Mouse (Mus musculus) lung, postnatal 0 days (tissue): ENCODE results near the gene Dpy19l3. TPM values are rescaled to one million over a fixed set of nuclear protein-coding genes. Genes with fewer than 3 reads are reported as not detected.

Source experiments
- ATAC-seq: fragments of 200-750 bp; cut with Nextera tagmentation; 2 replicates; pipeline ENCODE4 v1.8.0; 2017; ENCODE audit warnings: moderate library complexity
- DNase-seq: peaks from one replicate; pipeline ENCODE4 v3.0.0-alpha.2; 2016; ENCODE audit warnings: low spot score
- H3K27ac ChIP-seq: fragments of 300-500 bp; sonication (generic); 2 replicates; pipeline ENCODE4 v1.5.1; 2014; ENCODE audit warnings: antibody characterized with exemption, mild to moderate bottlenecking, low read length, mixed read lengths
- H3K27me3 ChIP-seq: fragments of 300-500 bp; sonication (generic); replicated peaks from 2 replicates; pipeline ENCODE4 v1.6.1; 2014; ENCODE audit warnings: low read length, mixed read lengths; ENCODE audit not compliant: insufficient read depth
- H3K36me3 ChIP-seq: fragments of 300-500 bp; sonication (generic); 2 replicates; pipeline ENCODE4 v1.6.1; 2014; ENCODE audit warnings: low read length, mixed read lengths; ENCODE audit not compliant: insufficient read depth
- H3K4me1 ChIP-seq: fragments of 300-500 bp; sonication (generic); 2 replicates; pipeline ENCODE4 v1.6.1; 2014; ENCODE audit warnings: antibody characterized with exemption, low read depth, low read length, mixed read lengths; ENCODE audit not compliant: insufficient read depth
- H3K4me2 ChIP-seq: fragments of 300-500 bp; sonication (generic); replicated peaks from 2 replicates; pipeline ENCODE4 v1.6.1; 2014; ENCODE audit warnings: low read depth, mild to moderate bottlenecking, low read length, moderate library complexity, mixed read lengths
- H3K4me3 ChIP-seq: fragments of 300-500 bp; sonication (generic); 2 replicates; pipeline ENCODE4 v1.5.1; 2014; ENCODE audit warnings: low read depth, low read length
- H3K9ac ChIP-seq: fragments of 300-500 bp; sonication (generic); replicated peaks from 2 replicates; pipeline ENCODE4 v1.6.1; 2014; ENCODE audit warnings: low read depth, mild to moderate bottlenecking
- H3K9me3 ChIP-seq: fragments of 300-500 bp; sonication (generic); 2 replicates; pipeline ENCODE4 v1.6.1; 2016; ENCODE audit warnings: low read length, mixed read lengths
- CTCF ChIP-seq: IDR thresholded peaks from 2 replicates; pipeline ENCODE4 v1.5.1; 2016; ENCODE audit warnings: antibody characterized with exemption, mild to moderate bottlenecking
- EP300 ChIP-seq: IDR thresholded peaks from 2 replicates; pipeline ENCODE4 v1.6.1; 2016; ENCODE audit warnings: antibody characterized with exemption, mild to moderate bottlenecking, control low read depth
- WGBS: fragments of 180-500 bp; shearing (Covaris S2); extraction: QIAGEN DNeasy Blood & Tissue Kit; methylation state at CpG from one replicate; pipeline ENCODE4 v1.1.7; 2014; 5-methylcytosine and 5-hydroxymethylcytosine counted together
- polyA plus RNA-seq: library from polyadenylated mRNA; unstranded; fragments of >200 nt; fragmentation: Nextera tagmentation; extraction: Ambion mirVana; gene quantifications from 2 replicates; pipeline ENCODE4 v1.2.1, GENCODE M21; 2015

The Dpy19l3 gene
- polyA plus RNA-seq, 1 experiment from 2014 or later = 14.3 TPM

DNA sequence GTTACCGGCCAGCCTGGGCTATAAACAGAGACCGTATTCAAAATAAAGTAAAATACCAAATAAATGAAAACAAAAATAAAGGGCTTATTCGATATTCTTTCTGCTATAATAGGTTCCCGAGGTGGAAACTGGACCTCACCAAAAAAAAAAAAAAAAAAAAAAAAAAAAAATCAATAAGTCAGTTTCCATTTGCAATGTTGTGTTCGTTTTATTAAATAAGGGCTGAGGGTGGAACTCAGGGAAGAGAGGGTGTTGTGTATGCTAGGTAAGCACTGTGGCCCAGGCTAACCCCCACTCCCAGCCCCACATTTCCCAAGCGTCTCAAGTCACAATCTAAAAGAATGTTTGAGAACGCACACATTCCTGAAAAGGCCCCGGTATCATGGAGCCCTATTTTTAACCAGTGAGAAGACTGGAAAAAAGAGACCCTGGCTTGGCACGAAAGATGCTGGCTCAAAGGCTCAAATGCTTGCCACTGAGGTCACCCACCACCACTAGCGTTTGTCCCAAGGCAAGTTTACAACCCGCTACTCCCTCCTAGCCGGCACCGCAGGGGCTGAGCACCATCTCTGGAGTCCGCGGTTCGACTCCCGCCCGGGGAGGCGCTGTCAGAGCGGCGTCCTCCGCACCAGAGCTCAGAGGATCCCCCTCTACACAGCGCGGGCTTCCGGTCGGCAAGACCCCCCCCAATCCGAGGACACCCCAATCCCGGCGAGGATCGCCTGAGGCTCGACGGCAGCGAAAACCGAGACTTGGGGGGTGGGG, 107.8 kb downstream of the Dpy19l3 start:
- WGBS = 9% methylated on average over 31 of the region's 34 CpGs
- TF ChIP-seq CTCF (peak; percentile 16; the same call in 1 of the 2 replicates), EP300 (no peak)

GRCm38 (mm10) chr7:35640072-35640471, 114.2 kb downstream of the Dpy19l3 start:
- WGBS = 40% methylated on average over 6 of the region's 6 CpGs
- no peak for DNase-seq

More for the DNA sequence above, 107.8 kb downstream of the Dpy19l3 start:
- peak overlapping the region; percentile 83 for H3K4me2 ChIP-seq
- H3K27ac ChIP-seq = peak overlapping the region; percentile 77
- H3K9me3 ChIP-seq = no peaks in the 10 kb centered on the region
- peak; percentile 38 for ATAC-seq
- peak overlapping the region; percentile 91 for H3K4me3 ChIP-seq
- H3K9ac ChIP-seq = peak overlapping the region; percentile 89
- no peaks in the 10 kb centered on the region for H3K4me1 ChIP-seq
- no peaks in the 10 kb centered on the region for H3K27me3 ChIP-seq
- peak; percentile 59 for DNase-seq
- H3K36me3 ChIP-seq = peaks cover 10% of the 10 kb centered on the region; the same call in 1 of the 2 replicates

DNA sequence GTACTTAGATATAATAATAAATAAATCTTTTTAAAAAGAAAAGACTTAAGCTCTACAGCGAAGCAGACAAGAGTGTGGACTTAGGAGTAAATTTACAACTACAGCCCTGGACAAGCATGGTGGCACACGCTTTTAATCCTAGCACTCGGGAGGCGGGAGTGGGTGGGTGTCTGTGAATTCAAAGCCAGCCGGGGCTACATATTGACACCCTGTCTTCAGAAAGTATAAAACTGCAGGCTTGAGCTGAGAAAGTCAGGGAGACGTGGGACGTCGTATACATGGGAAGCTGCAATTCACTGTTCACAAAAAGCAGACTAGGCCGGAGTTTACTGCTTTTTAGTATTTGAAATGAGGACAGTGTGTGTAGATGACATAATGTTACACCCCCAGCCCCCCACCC, 117.4 kb downstream of the Dpy19l3 start:
- Histone ChIP-seq H3K36me3 (peaks cover 22% of the 10 kb centered on the region; the same call in 1 of the 2 replicates), H3K4me2 (no peak overlapping the region), H3K4me1 (no peaks in the 10 kb centered on the region), H3K27me3 (no peaks in the 10 kb centered on the region), H3K9ac (no peak overlapping the region), H3K4me3 (no peak overlapping the region), H3K27ac (no peak overlapping the region), H3K9me3 (no peaks in the 10 kb centered on the region)
- TF ChIP-seq EP300 (no peak), CTCF (no peak)
- ATAC-seq (no peak), DNase-seq (no peak)
- WGBS = 94% methylated on average over 9 of the region's 9 CpGs

More at GRCm38 (mm10) chr7:35640072-35640471, 114.2 kb downstream of the Dpy19l3 start:
- H3K4me3 ChIP-seq = no peak overlapping the region
- ATAC-seq = no peak
- H3K27ac ChIP-seq = no peak overlapping the region
- no peak overlapping the region for H3K9ac ChIP-seq
- TF ChIP-seq EP300 (no peak), CTCF (no peak)
- peaks cover 27% of the 10 kb centered on the region; the same call in 1 of the 2 replicates for H3K36me3 ChIP-seq
- no peaks in the 10 kb centered on the region for H3K27me3 ChIP-seq
- no peak overlapping the region for H3K4me2 ChIP-seq
- no peaks in the 10 kb centered on the region for H3K9me3 ChIP-seq
- H3K4me1 ChIP-seq = no peaks in the 10 kb centered on the region

GRCm38 (mm10) chr7:35636229-35636628, 118.0 kb downstream of the Dpy19l3 start:
- peak; percentile 31 for DNase-seq
- peak; percentile 68 for TF ChIP-seq CTCF
- no peak for TF ChIP-seq EP300
- no peak overlapping the region for H3K9ac ChIP-seq
- H3K27ac ChIP-seq = no peak overlapping the region
- H3K36me3 ChIP-seq = peaks cover 19% of the 10 kb centered on the region; the same call in 1 of the 2 replicates
- WGBS = 55% methylated on average over 6 of the region's 6 CpGs
- no peak overlapping the region for H3K4me3 ChIP-seq
- no peaks in the 10 kb centered on the region for H3K9me3 ChIP-seq
- H3K4me2 ChIP-seq = no peak overlapping the region
- ATAC-seq = no peak
- no peaks in the 10 kb centered on the region for H3K27me3 ChIP-seq
- no peaks in the 10 kb centered on the region for H3K4me1 ChIP-seq

Other genes with a start within 250 kb of the Dpy19l3 start
- gene Tdrd12, start 216.7 kb downstream of the Dpy19l3 start, polyA plus RNA-seq = 0.12 TPM in 1 of 2 replicates, not detected in the other
- 28.9 and 30.5 TPM in 2 replicates for gene Nudt19, start 198.2 kb downstream of the Dpy19l3 start, polyA plus RNA-seq
- gene Rgs9bp, start 168.9 kb downstream of the Dpy19l3 start, polyA plus RNA-seq = 0.02 and 0.04 TPM in 2 replicates
- 12.7 and 16.7 TPM in 2 replicates for gene Ankrd27, start 168.2 kb downstream of the Dpy19l3 start, polyA plus RNA-seq
- 160 and 169 TPM in 2 replicates for gene Pdcd5, start 106.9 kb downstream of the Dpy19l3 start, polyA plus RNA-seq
- 6.9 and 10.1 TPM in 2 replicates for gene Zfp507, start 48.5 kb upstream of the Dpy19l3 start, polyA plus RNA-seq